Mouse (Mus musculus): ENCODE data around the gene Sspn. TPM values are rescaled to one million over a fixed set of nuclear protein-coding genes. Genes with fewer than 3 reads are reported as not detected.

Gene Sspn
- not detected for polyA plus RNA-seq (2017; shearing (Covaris generic))

DNA sequence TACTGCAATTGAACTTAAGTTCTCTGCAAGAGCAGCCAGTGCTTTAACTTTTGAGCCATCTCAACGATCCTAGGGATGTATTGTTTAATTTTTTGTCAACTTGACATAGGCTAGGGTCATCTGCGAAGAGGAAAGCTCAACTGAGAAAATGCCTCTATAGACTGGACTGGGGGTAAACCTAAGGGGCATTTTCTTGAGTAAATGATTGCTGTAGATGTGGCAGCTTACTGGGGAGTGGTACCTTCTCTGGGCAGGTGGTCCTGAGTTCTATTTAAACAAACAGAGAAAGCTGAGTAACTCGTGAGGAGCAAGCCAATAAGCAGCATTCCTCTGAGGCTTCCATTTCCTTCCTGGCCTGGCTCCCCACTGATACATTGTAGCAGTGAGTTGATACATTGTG lies at the start of gene Sspn:
TSS of gene Sspn (plus strand) at position 301 of the 400 bp plus-strand sequence.

Other genes starting within 250 kb of the Sspn start
- gene Rassf8, start 184.9 kb upstream of the Sspn start, polyA plus RNA-seq (2017; shearing (Covaris generic)): not detected
- 0.24 TPM for gene Bhlhe41, start 66.1 kb upstream of the Sspn start, polyA plus RNA-seq (2017; shearing (Covaris generic))

Measured in effector memory CD4-positive, alpha-beta T cell, adult 7 months (primary cell).